Mouse (Mus musculus) lung, postnatal 0 days (tissue): ENCODE data around the gene Cryl1. TPM values are rescaled to one million over a fixed set of nuclear protein-coding genes. Genes with fewer than 3 reads are reported as not detected.

Experiments
- ATAC-seq: fragments of 200-750 bp; cut with Nextera tagmentation; 2 replicates; pipeline ENCODE4 v1.8.0; 2017; ENCODE audit warnings: moderate library complexity
- DNase-seq: peaks from one replicate; pipeline ENCODE4 v3.0.0-alpha.2; 2016; ENCODE audit warnings: low spot score
- H3K27ac ChIP-seq: fragments of 300-500 bp; sonication (generic); 2 replicates; pipeline ENCODE4 v1.5.1; 2014; ENCODE audit warnings: antibody characterized with exemption, mild to moderate bottlenecking, low read length, mixed read lengths
- H3K27me3 ChIP-seq: fragments of 300-500 bp; sonication (generic); replicated peaks from 2 replicates; pipeline ENCODE4 v1.6.1; 2014; ENCODE audit warnings: low read length, mixed read lengths; ENCODE audit not compliant: insufficient read depth
- H3K36me3 ChIP-seq: fragments of 300-500 bp; sonication (generic); 2 replicates; pipeline ENCODE4 v1.6.1; 2014; ENCODE audit warnings: low read length, mixed read lengths; ENCODE audit not compliant: insufficient read depth
- H3K4me1 ChIP-seq: fragments of 300-500 bp; sonication (generic); 2 replicates; pipeline ENCODE4 v1.6.1; 2014; ENCODE audit warnings: antibody characterized with exemption, low read depth, low read length, mixed read lengths; ENCODE audit not compliant: insufficient read depth
- H3K4me2 ChIP-seq: fragments of 300-500 bp; sonication (generic); replicated peaks from 2 replicates; pipeline ENCODE4 v1.6.1; 2014; ENCODE audit warnings: low read depth, mild to moderate bottlenecking, low read length, moderate library complexity, mixed read lengths
- H3K4me3 ChIP-seq: fragments of 300-500 bp; sonication (generic); 2 replicates; pipeline ENCODE4 v1.5.1; 2014; ENCODE audit warnings: low read depth, low read length
- H3K9ac ChIP-seq: fragments of 300-500 bp; sonication (generic); replicated peaks from 2 replicates; pipeline ENCODE4 v1.6.1; 2014; ENCODE audit warnings: low read depth, mild to moderate bottlenecking
- H3K9me3 ChIP-seq: fragments of 300-500 bp; sonication (generic); 2 replicates; pipeline ENCODE4 v1.6.1; 2016; ENCODE audit warnings: low read length, mixed read lengths
- CTCF ChIP-seq: IDR thresholded peaks from 2 replicates; pipeline ENCODE4 v1.5.1; 2016; ENCODE audit warnings: antibody characterized with exemption, mild to moderate bottlenecking
- EP300 ChIP-seq: IDR thresholded peaks from 2 replicates; pipeline ENCODE4 v1.6.1; 2016; ENCODE audit warnings: antibody characterized with exemption, mild to moderate bottlenecking, control low read depth
- WGBS: fragments of 180-500 bp; shearing (Covaris S2); extraction: QIAGEN DNeasy Blood & Tissue Kit; methylation state at CpG from one replicate; pipeline ENCODE4 v1.1.7; 2014; 5-methylcytosine and 5-hydroxymethylcytosine counted together
- polyA plus RNA-seq: library from polyadenylated mRNA; unstranded; fragments of >200 nt; fragmentation: Nextera tagmentation; extraction: Ambion mirVana; gene quantifications from 2 replicates; pipeline ENCODE4 v1.2.1, GENCODE M21; 2015

Gene Cryl1
- polyA plus RNA-seq, 1 experiment from 2014 or later: 16.0 TPM

DNA sequence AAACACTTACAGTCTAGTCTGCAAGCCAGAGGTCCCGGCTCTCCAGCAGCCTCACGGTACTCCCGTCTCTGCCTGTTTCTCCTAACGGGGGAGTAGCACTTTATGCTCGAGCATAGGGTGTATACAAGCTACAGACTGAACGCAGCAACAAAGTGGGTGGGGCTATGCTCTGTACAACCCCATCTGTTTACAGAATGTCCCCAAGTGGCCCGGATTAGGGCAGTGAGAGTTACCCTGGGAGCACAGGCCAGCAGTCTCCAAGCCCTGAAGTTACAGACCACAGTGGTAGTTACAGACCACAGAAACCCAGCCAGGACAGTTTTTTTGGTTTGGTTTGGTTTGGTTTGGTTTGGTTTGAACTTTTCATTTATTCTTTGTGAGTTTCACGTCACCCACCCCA lies 22.3 kb downstream of the Cryl1 start:
- Histone ChIP-seq H3K9me3 (no peaks in the 10 kb centered on the region), H3K27ac (no peak overlapping the region), H3K9ac (no peak overlapping the region), H3K36me3 (no peaks in the 10 kb centered on the region), H3K4me1 (no peaks in the 10 kb centered on the region), H3K4me3 (no peak overlapping the region), H3K27me3 (no peaks in the 10 kb centered on the region), H3K4me2 (no peak overlapping the region)
- ATAC-seq: no peak
- TF ChIP-seq CTCF (no peak), EP300 (no peak)
- no peak for DNase-seq
- WGBS: 70% methylated on average over 8 of the region's 8 CpGs

DNA sequence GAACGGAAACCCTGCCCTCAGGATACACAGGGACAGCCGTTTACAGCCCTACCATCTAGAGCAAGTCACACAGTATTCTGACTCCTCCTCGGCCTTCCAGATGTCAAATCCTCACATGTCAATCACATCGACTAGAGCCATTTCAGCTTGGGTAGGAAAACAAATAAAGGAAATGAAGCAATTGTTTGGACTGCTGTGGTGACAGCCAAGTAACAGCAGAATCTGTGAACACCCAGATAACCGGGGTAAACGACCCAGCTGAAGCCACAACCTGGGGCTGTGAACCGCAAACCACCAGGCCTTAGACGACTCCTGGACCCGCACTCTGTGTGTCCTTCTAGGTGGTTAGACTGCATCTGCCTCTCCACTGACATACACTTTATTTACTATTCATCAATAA lies 23.1 kb downstream of the Cryl1 start:
- Histone ChIP-seq H3K4me1 (no peaks in the 10 kb centered on the region), H3K27me3 (no peaks in the 10 kb centered on the region), H3K4me2 (no peak overlapping the region), H3K9ac (no peak overlapping the region), H3K27ac (no peak overlapping the region), H3K36me3 (no peaks in the 10 kb centered on the region), H3K9me3 (no peaks in the 10 kb centered on the region), H3K4me3 (no peak overlapping the region)
- no peak for ATAC-seq
- DNase-seq: no peak
- 60% methylated on average over 9 of the region's 9 CpGs for WGBS
- TF ChIP-seq CTCF: no peak
- TF ChIP-seq EP300: no peak

- ATAC-seq (peak; percentile 56), DNase-seq (peak; percentile 81)
- Histone ChIP-seq H3K4me1 (no peaks in the 10 kb centered on the region), H3K9me3 (no peaks in the 10 kb centered on the region), H3K9ac (no peak overlapping the region), H3K4me3 (no peak overlapping the region), H3K36me3 (no peaks in the 10 kb centered on the region), H3K4me2 (no peak overlapping the region), H3K27ac (no peak overlapping the region), H3K27me3 (no peaks in the 10 kb centered on the region)
- 45% methylated on average over 8 of the region's 8 CpGs for WGBS
- TF ChIP-seq CTCF (peak; percentile 93), EP300 (no peak)
Measured at GRCm38 (mm10) chr14:57372348-57373102, 25.8 kb downstream of the Cryl1 start.

DNA sequence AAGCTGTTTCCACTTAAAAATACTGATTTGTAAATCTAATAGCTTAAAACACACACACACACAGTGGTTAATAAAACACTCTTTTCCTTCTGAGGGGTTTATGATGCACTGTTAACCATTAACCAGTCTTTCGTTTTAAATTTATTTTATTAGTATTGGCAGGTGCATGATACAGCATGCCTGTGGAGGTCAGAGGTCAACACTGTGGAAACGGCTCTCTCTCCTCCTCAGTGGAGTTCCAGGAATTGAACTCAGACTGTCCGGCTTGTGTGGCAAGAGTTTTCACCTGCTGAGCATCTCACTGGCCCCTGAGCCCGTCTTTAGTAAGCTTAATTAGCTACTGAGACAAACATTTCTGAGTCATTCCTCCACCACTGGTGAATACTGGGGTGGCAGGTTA lies 31.0 kb downstream of the Cryl1 start:
- H3K4me2 ChIP-seq: no peak overlapping the region
- H3K27ac ChIP-seq: no peak overlapping the region
- no peaks in the 10 kb centered on the region for H3K4me1 ChIP-seq
- TF ChIP-seq CTCF (no peak), EP300 (no peak)
- no peaks in the 10 kb centered on the region for H3K9me3 ChIP-seq
- H3K27me3 ChIP-seq: no peaks in the 10 kb centered on the region
- no peaks in the 10 kb centered on the region for H3K36me3 ChIP-seq
- DNase-seq: no peak
- H3K4me3 ChIP-seq: no peak overlapping the region
- WGBS: 46% methylated on average over 4 of the region's 4 CpGs
- H3K9ac ChIP-seq: no peak overlapping the region
- no peak for ATAC-seq

- DNase-seq: no peak
Measured at GRCm38 (mm10) chr14:57366724-57367123, 31.6 kb downstream of the Cryl1 start.

DNA sequence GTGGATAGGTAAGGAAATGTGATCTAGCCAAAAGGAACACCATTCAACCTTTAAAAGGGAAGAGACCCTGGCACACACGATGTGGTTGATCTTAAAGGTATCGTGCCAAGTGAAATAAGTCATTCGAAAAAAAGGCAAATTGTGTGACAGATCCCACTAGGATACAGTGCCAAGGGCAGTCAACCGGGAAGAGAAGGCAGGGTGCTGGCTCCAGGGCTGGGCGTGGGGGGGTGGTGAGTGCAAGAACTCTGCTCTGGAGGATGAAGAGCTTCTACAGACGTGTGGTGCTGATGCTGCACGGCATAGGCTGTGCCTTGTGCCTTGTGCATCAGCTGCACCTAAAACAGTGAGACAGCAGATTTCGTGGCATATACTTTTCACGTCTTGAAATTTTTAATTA lies 33.0 kb downstream of the Cryl1 start:
- ATAC-seq (no peak), DNase-seq (no peak)
- no peaks in the 10 kb centered on the region for H3K36me3 ChIP-seq
- no peak overlapping the region for H3K4me3 ChIP-seq
- TF ChIP-seq EP300 (no peak), CTCF (no peak)
- H3K27ac ChIP-seq: no peak overlapping the region
- no peaks in the 10 kb centered on the region for H3K27me3 ChIP-seq
- no peaks in the 10 kb centered on the region for H3K9me3 ChIP-seq
- no peak overlapping the region for H3K9ac ChIP-seq
- no peaks in the 10 kb centered on the region for H3K4me1 ChIP-seq
- WGBS: 79% methylated on average over 9 of the region's 9 CpGs
- no peak overlapping the region for H3K4me2 ChIP-seq

More at GRCm38 (mm10) chr14:57366724-57367123, 31.6 kb downstream of the Cryl1 start:
- no peak for ATAC-seq
- H3K27ac ChIP-seq: no peak overlapping the region
- no peak overlapping the region for H3K9ac ChIP-seq
- no peak overlapping the region for H3K4me3 ChIP-seq
- WGBS: 57% methylated on average over 5 of the region's 5 CpGs
- H3K9me3 ChIP-seq: no peaks in the 10 kb centered on the region
- TF ChIP-seq CTCF (no peak), EP300 (no peak)
- H3K36me3 ChIP-seq: no peaks in the 10 kb centered on the region
- H3K27me3 ChIP-seq: no peaks in the 10 kb centered on the region
- H3K4me1 ChIP-seq: no peaks in the 10 kb centered on the region
- no peak overlapping the region for H3K4me2 ChIP-seq

GRCm38 (mm10) chr14:57363833-57364232 lies 34.5 kb downstream of the Cryl1 start:
- Histone ChIP-seq H3K4me2 (no peak overlapping the region), H3K4me1 (no peaks in the 10 kb centered on the region), H3K4me3 (no peak overlapping the region), H3K9me3 (no peaks in the 10 kb centered on the region), H3K9ac (no peak overlapping the region), H3K36me3 (no peaks in the 10 kb centered on the region), H3K27me3 (no peaks in the 10 kb centered on the region), H3K27ac (no peak overlapping the region)
- no peak for DNase-seq
- no peak for ATAC-seq
- WGBS: 76% methylated on average over 6 of the region's 6 CpGs
- no peak for TF ChIP-seq EP300
- TF ChIP-seq CTCF: no peak
